Mouse (Mus musculus) kidney, embryonic 14.5 days (tissue): Measurements from ENCODE around the gene Pard3. TPM values are rescaled to one million over a fixed set of nuclear protein-coding genes. Genes with fewer than 3 reads are reported as not detected.

ENCODE experiments used
- ATAC-seq: fragments of 200-750 bp; cut with Nextera tagmentation; 2 replicates; pipeline ENCODE4 v1.8.0; 2017; ENCODE audit warnings: moderate number of reproducible peaks, mild to moderate bottlenecking, moderate TSS enrichment, moderate library complexity; ENCODE audit not compliant: low FRiP score, low TSS enrichment
- H3K27ac ChIP-seq: fragments of 300-500 bp; sonication (generic); 2 replicates; pipeline ENCODE4 v1.5.1; 2014; ENCODE audit warnings: low read depth, mild to moderate bottlenecking, low read length, moderate library complexity, mixed read lengths
- H3K27me3 ChIP-seq: fragments of 300-500 bp; sonication (generic); 2 replicates; pipeline ENCODE4 v1.6.1; 2014; ENCODE audit warnings: mild to moderate bottlenecking, low read length; ENCODE audit not compliant: control insufficient read depth, insufficient read depth
- H3K36me3 ChIP-seq: fragments of 300-500 bp; sonication (generic); 2 replicates; pipeline ENCODE4 v1.6.1; 2014; ENCODE audit warnings: low read length, mixed read lengths; ENCODE audit not compliant: control insufficient read depth, insufficient read depth
- H3K4me1 ChIP-seq: fragments of 300-500 bp; sonication (generic); 2 replicates; pipeline ENCODE4 v1.6.1; 2014; ENCODE audit warnings: low read length, mixed read lengths; ENCODE audit not compliant: control insufficient read depth, insufficient read depth
- H3K4me2 ChIP-seq: fragments of 300-500 bp; sonication (generic); replicated peaks from 2 replicates; pipeline ENCODE4 v1.6.1; 2014; ENCODE audit warnings: low read depth, mild to moderate bottlenecking, low read length
- H3K4me3 ChIP-seq: fragments of 300-500 bp; sonication (generic); 2 replicates; pipeline ENCODE4 v1.5.1; 2014; ENCODE audit warnings: mild to moderate bottlenecking, low read length
- H3K9ac ChIP-seq: fragments of 300-500 bp; sonication (generic); 2 replicates; pipeline ENCODE4 v1.6.1; 2014; ENCODE audit warnings: low read depth, mild to moderate bottlenecking, low read length, moderate library complexity
- H3K9me3 ChIP-seq: fragments of 300-500 bp; sonication (generic); 2 replicates; pipeline ENCODE4 v1.6.1; 2016; ENCODE audit warnings: low read length; ENCODE audit not compliant: control insufficient read depth
- WGBS: fragments of 180-500 bp; shearing (Covaris S2); extraction: QIAGEN DNeasy Blood & Tissue Kit; methylation state at CpG from one replicate; pipeline ENCODE4 v1.1.7; 2014; 5-methylcytosine and 5-hydroxymethylcytosine counted together
- polyA plus RNA-seq: library from polyadenylated mRNA; unstranded; fragments of >200 nt; fragmentation: Nextera tagmentation; extraction: Ambion mirVana; gene quantifications from 2 replicates; pipeline ENCODE4 v1.2.1, GENCODE M21; 2014

The Pard3 gene
- polyA plus RNA-seq, 1 experiment from 2014 or later = 36.9 TPM

DNA sequence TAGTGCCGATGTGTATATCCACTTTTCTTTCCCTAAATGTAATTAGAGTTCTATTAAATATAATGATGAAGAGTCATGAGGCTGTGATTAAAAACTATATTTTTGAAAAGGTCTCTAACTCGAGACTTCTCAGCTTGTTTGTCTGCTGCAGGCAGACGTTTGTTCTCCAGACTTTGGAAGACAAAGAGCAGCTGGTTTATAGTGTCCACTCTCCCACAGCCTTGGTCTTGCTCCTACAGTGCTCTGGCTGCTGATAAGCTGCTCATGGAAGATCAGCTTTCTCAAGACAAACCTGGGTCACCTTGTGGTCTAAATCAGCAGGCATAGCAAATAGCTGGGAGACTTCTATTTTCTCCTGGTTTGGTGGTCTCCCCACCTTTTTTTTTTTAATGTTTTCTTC, 198.7 kb downstream of the Pard3 start:
- no peak for ATAC-seq
- WGBS = 47% methylated on average over 3 of the region's 3 CpGs
- no peak overlapping the region for H3K4me2 ChIP-seq
- H3K4me1 ChIP-seq = peaks cover 7% of the 10 kb centered on the region; the same call in 1 of the 2 replicates
- H3K27me3 ChIP-seq = no peaks in the 10 kb centered on the region
- H3K9me3 ChIP-seq = peaks cover 4% of the 10 kb centered on the region; the same call in 1 of the 2 replicates
- H3K9ac ChIP-seq = no peak overlapping the region
- H3K36me3 ChIP-seq = no peaks in the 10 kb centered on the region
- H3K4me3 ChIP-seq = no peak overlapping the region
- no peak overlapping the region for H3K27ac ChIP-seq

DNA sequence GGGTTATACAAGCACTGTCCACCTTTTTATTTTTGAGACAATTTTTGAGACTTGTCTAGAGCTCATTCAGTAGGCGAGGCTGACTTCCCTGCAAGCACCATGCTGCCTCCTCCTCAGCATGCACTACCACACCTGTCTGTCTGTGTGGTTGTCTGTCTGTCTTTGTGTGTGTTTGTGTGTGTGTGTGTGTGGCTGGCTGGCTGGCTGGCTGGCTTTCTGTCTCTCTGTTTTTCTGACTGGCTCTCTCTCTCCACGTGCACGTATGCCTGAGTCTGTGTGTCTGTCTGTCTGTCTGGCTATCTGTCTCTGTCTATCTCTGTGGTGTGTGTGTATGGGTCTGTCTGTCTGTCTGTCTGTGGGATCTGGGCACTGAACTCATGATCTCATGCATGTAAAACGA, 199.2 kb downstream of the Pard3 start:
- peaks cover 4% of the 10 kb centered on the region; the same call in 1 of the 2 replicates for H3K9me3 ChIP-seq
- peaks cover 7% of the 10 kb centered on the region; the same call in 1 of the 2 replicates for H3K4me1 ChIP-seq
- no peaks in the 10 kb centered on the region for H3K36me3 ChIP-seq
- no peak overlapping the region for H3K4me3 ChIP-seq
- H3K9ac ChIP-seq = no peak overlapping the region
- 78% methylated on average over 4 of the region's 4 CpGs for WGBS
- no peak overlapping the region for H3K4me2 ChIP-seq
- no peaks in the 10 kb centered on the region for H3K27me3 ChIP-seq
- ATAC-seq = no peak
- H3K27ac ChIP-seq = no peak overlapping the region

- no peak overlapping the region for H3K27ac ChIP-seq
- H3K4me1 ChIP-seq = peaks cover 7% of the 10 kb centered on the region; the same call in 1 of the 2 replicates
- no peak overlapping the region for H3K4me3 ChIP-seq
- no peak for ATAC-seq
- H3K9me3 ChIP-seq = peaks cover 4% of the 10 kb centered on the region; the same call in 1 of the 2 replicates
- H3K9ac ChIP-seq = no peak overlapping the region
- 47% methylated on average over 5 of the region's 5 CpGs for WGBS
- H3K36me3 ChIP-seq = no peaks in the 10 kb centered on the region
- H3K27me3 ChIP-seq = no peaks in the 10 kb centered on the region
- H3K4me2 ChIP-seq = no peak overlapping the region
Observed at GRCm38 (mm10) chr8:127263457-127263856, 199.8 kb downstream of the Pard3 start.

- no peak overlapping the region for H3K27ac ChIP-seq
- peaks cover 7% of the 10 kb centered on the region; the same call in 1 of the 2 replicates for H3K4me1 ChIP-seq
- H3K4me3 ChIP-seq = no peak overlapping the region
- no peaks in the 10 kb centered on the region for H3K27me3 ChIP-seq
- H3K4me2 ChIP-seq = no peak overlapping the region
- H3K9me3 ChIP-seq = peaks cover 4% of the 10 kb centered on the region; the same call in 1 of the 2 replicates
- H3K36me3 ChIP-seq = no peaks in the 10 kb centered on the region
- peak; percentile 26 for ATAC-seq
- H3K9ac ChIP-seq = no peak overlapping the region
- 71% methylated on average over 8 of the region's 8 CpGs for WGBS
Observed at GRCm38 (mm10) chr8:127264691-127265470, 201.2 kb downstream of the Pard3 start.

DNA sequence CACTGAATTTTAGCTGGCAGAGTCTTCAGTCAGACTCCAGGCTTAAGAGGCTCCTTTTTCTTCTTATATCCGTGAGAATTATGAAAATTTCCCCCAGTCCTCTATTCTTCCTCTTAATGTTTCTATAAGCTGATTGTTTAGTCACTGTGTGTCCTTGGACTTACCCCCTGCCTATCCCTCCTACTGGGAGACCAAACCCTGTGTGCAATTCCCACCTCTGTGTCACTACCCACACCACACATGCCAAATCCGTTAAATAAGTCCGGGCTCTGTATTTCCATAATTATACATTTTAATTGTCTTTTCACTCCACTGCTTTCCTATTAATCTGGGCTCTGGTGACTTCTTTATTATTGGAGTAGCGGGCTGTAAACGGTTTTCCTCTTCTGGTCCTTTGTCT, 203.1 kb downstream of the Pard3 start:
- H3K4me1 ChIP-seq = peaks cover 7% of the 10 kb centered on the region; the same call in 1 of the 2 replicates
- H3K27ac ChIP-seq = no peak overlapping the region
- H3K36me3 ChIP-seq = no peaks in the 10 kb centered on the region
- H3K4me3 ChIP-seq = no peak overlapping the region
- H3K27me3 ChIP-seq = no peaks in the 10 kb centered on the region
- no peak overlapping the region for H3K9ac ChIP-seq
- 72% methylated on average over 5 of the region's 5 CpGs for WGBS
- ATAC-seq = no peak
- H3K9me3 ChIP-seq = no peaks in the 10 kb centered on the region
- H3K4me2 ChIP-seq = no peak overlapping the region

DNA sequence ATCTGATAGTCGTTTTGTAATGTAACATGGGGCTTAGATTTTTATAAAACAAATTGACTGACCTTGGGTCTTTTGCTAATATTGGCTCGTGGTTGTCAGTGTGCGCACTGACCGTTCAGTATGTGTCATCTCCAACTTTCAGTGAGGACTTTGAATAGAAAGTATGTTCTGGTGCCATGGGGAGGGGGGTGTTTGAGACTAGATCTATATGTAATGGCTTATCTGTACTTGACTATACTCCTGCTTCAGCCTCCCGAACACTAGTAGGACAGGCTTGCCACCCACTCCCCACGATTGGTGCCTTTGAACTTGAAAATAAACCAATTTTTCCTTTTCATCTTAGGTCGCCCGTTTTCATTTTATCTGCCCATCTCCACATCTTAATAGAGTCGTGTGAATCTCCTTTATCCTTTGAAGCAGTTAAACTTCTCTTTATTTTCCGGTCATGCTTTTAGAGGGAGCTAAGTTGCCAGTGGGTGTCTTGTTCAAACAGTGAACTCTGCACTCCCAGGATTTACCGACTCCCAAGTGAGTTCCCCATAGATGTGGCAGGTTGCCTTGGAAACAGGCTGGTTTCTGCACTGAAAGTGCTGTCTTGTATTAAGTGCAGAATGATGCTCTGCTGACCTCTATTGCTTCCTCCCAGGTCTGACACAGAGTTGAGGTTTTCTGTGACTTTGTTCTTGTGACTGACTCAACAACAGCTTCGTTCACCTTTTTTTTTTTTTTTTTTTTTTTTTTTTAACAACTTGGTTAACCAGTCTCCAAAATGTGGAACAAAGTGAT, 204.7 kb downstream of the Pard3 start:
- H3K4me2 ChIP-seq = no peak overlapping the region
- no peak for ATAC-seq
- no peak overlapping the region for H3K4me3 ChIP-seq
- H3K27ac ChIP-seq = no peak overlapping the region
- peaks cover 7% of the 10 kb centered on the region; the same call in 1 of the 2 replicates for H3K4me1 ChIP-seq
- H3K36me3 ChIP-seq = no peaks in the 10 kb centered on the region
- H3K9ac ChIP-seq = no peak overlapping the region
- 67% methylated on average over 12 of the region's 12 CpGs for WGBS
- no peaks in the 10 kb centered on the region for H3K27me3 ChIP-seq
- no peaks in the 10 kb centered on the region for H3K9me3 ChIP-seq

DNA sequence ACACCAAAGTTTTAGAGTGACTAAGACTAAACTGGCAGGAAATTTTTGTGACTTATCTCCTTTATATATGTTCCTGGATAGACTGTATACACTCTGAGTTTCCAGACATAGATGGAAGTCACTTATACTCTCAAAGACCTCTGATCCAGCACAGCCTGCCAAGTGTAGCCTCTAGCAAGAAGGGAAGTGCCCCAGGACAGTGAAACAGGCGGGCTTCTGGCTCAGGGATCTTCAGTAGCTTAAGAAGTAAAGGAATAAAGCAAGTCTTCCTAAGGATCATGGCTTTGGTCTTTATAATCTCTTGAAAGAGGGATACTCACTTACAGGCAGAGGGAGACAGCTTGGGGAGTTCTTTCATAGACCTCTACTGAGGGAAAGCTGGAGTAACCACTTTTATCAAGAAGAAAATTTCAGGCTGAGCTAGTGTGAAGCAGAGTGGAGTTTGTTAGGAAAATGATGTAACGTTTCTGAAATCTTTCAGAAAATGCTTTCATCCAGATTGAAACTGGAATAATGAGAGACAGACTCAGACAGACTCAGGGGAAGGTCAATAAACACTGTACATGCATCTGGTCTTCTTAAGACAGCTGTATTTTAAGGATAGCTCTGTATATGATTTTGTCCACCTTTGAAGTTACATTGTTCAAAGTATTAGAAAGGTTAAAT, 205.5 kb downstream of the Pard3 start:
- Histone ChIP-seq H3K9me3 (no peaks in the 10 kb centered on the region), H3K27ac (no peak overlapping the region), H3K4me1 (peaks cover 4% of the 10 kb centered on the region; the same call in 1 of the 2 replicates), H3K4me3 (no peak overlapping the region), H3K36me3 (no peaks in the 10 kb centered on the region), H3K4me2 (no peak overlapping the region), H3K9ac (no peak overlapping the region), H3K27me3 (no peaks in the 10 kb centered on the region)
- no peak for ATAC-seq
- WGBS = 81% methylated on average over 2 of the region's 2 CpGs

DNA sequence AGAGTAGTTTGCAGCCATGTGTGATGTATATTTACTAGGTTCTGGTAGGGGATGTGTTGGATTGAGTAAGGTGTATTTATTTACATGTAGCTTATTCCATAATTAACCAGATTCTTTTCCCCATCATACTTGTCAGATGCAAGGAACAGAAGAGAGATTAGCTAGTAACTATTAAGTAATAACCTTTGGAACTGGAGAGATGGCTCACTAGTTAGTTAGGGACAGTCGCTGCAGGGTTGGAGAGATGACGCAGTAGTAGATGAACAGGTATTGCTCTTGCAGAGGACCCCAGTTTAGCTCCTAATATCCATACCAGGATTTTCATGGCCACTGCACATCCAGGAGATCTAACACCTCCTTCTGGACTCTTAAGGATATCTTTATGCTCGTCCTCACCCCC, 207.5 kb downstream of the Pard3 start:
- no peak overlapping the region for H3K4me3 ChIP-seq
- no peak overlapping the region for H3K27ac ChIP-seq
- H3K9me3 ChIP-seq = no peaks in the 10 kb centered on the region
- WGBS = 88% methylated on average over 3 of the region's 3 CpGs
- no peak for ATAC-seq
- no peaks in the 10 kb centered on the region for H3K36me3 ChIP-seq
- no peaks in the 10 kb centered on the region for H3K27me3 ChIP-seq
- no peak overlapping the region for H3K9ac ChIP-seq
- no peak overlapping the region for H3K4me2 ChIP-seq
- H3K4me1 ChIP-seq = no peaks in the 10 kb centered on the region; the same call in 1 of the 2 replicates
